Comparison of ENCODE assay signal across 26 mouse cellular contexts in genomic region chr5:73803431-73803830, GRCm38 (mm10).
"Had no signal": no experiment of that assay in that cellular context is flagged by ENCODE, and none has a peak within 500 bp of the region (broad histone marks: within the 10 kb centered on the region; RNA-seq: fewer than 3 reads in every experiment).

No protein-coding gene starts in this region.

- H3K4me2 ChIP-seq: heart, embryonic 13.5 days; heart, embryonic 15.5 days; hindbrain, embryonic 12.5 days; hindbrain, embryonic 14.5 days; intestine, embryonic 15.5 days; limb, embryonic 12.5 days; liver, embryonic 11.5 days; liver, embryonic 13.5 days had no signal

- H3K9me3 ChIP-seq: heart, embryonic 13.5 days; heart, embryonic 15.5 days; hindbrain, embryonic 12.5 days; intestine, embryonic 15.5 days; liver, embryonic 13.5 days had no signal

- DNase-seq: gastrocnemius, adult 2 months; gastrocnemius, postnatal 10 days; gastrocnemius, postnatal 25 days; heart, postnatal 4 days; kidney, adult 18-20 months; kidney, adult 8-10 months; kidney, postnatal 10 days; kidney, postnatal 25 days; kidney, postnatal 4 days; liver; liver, embryonic 13.5 days had no signal

- ATAC-seq: forebrain, embryonic 16.5 days; hindbrain, embryonic 16.5 days; inflammation-experienced regulatory T-cells, adult 6 months; intestine, embryonic 15.5 days; intestine, postnatal 0 days had no signal

- H3K27me3 ChIP-seq: heart, embryonic 13.5 days; heart, embryonic 15.5 days; hindbrain, embryonic 12.5 days; intestine, embryonic 15.5 days; limb, embryonic 12.5 days; liver, embryonic 13.5 days had no signal

- H3K4me3 ChIP-seq: gastrocnemius, adult 2 months; heart, embryonic 13.5 days; heart, embryonic 15.5 days; hindbrain, embryonic 10.5 days; hindbrain, embryonic 12.5 days; intestine, embryonic 15.5 days; layer of hippocampus, adult 2 months; left cerebral cortex, adult 2 months; limb, embryonic 10.5 days; limb, embryonic 12.5 days; liver, embryonic 13.5 days had no signal

- H3K27ac ChIP-seq: gastrocnemius, adult 2 months; heart, embryonic 13.5 days; heart, embryonic 15.5 days; hindbrain, embryonic 12.5 days; hindbrain, embryonic 14.5 days; intestine, embryonic 15.5 days; layer of hippocampus, adult 2 months; left cerebral cortex, adult 2 months; limb, embryonic 12.5 days; liver, embryonic 13.5 days had no signal

- H3K9ac ChIP-seq: heart, embryonic 13.5 days; heart, embryonic 15.5 days; hindbrain, embryonic 12.5 days; hindbrain, embryonic 14.5 days; intestine, embryonic 15.5 days; limb, embryonic 12.5 days; liver, embryonic 13.5 days had no signal

- H3K4me1 ChIP-seq: heart, embryonic 15.5 days; hindbrain, embryonic 10.5 days; hindbrain, embryonic 12.5 days; intestine, embryonic 15.5 days; limb, embryonic 12.5 days; liver, embryonic 13.5 days had no signal

- H3K36me3 ChIP-seq: heart, embryonic 13.5 days; heart, embryonic 15.5 days; hindbrain, embryonic 10.5 days; hindbrain, embryonic 12.5 days; intestine, embryonic 15.5 days; limb, embryonic 10.5 days; limb, embryonic 12.5 days; liver, embryonic 13.5 days had no signal
